Mouse (Mus musculus): ENCODE results near the gene Cyb5d1.

DNA sequence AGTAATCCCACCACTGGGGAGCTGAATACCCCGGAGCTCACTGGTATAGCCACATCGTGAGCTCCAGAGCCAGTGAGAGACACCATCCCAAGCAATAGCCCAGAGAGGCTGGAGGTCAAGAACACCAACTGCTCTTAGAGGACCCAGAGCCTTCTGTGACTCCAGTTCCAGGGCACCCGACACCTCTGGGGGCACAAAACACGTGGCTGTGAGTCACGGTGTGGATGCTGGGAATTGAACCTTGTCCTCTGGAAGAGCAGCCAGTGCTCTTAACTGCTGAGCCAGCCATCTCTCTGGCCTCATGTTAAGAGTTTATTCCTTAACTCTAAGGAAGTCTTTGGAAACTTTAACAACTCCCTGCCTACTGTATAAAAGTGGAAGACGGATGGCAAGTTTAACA is 10.5 kb downstream of the Cyb5d1 start:
- no peak for TF ChIP-seq CTCF (IDR thresholded peaks at IDR 0.05; ENCODE audit: control insufficient read depth, insufficient read depth, insufficient replicate concordance, low read depth, low read length)
- no peak for TF ChIP-seq POLR2A (IDR thresholded peaks at IDR 0.05; ENCODE audit: control insufficient read depth, low read depth, low read length)

Data from testis, adult 2 months (tissue).